Mouse (Mus musculus) liver, adult (tissue): ENCODE results near the gene Fos.

ENCODE experiments used
- GATA4 ChIP-seq: IDR thresholded peaks from 2 replicates; pipeline ENCODE4 v1.6.1; 2014; ENCODE audit warnings: mild to moderate bottlenecking, low read length; ENCODE audit not compliant: insufficient replicate concordance

The Fos gene

GRCm38 (mm10) chr12:85474298-85475231, 875 bp downstream of the Fos start:
- no peak for TF ChIP-seq GATA4

GRCm38 (mm10) chr12:85475232-85475919, 1.7 kb downstream of the Fos start:
- TF ChIP-seq GATA4 = no peak

GRCm38 (mm10) chr12:85475920-85476828, 2.5 kb downstream of the Fos start:
- no peak for TF ChIP-seq GATA4

GRCm38 (mm10) chr12:85477219-85477618, 3.5 kb downstream of the Fos start:
- no peak for TF ChIP-seq GATA4

GRCm38 (mm10) chr12:85477804-85478203, 4.1 kb downstream of the Fos start:
- TF ChIP-seq GATA4 = no peak

GRCm38 (mm10) chr12:85478696-85479095, 5.0 kb downstream of the Fos start:
- TF ChIP-seq GATA4 = no peak

GRCm38 (mm10) chr12:85479190-85479589, 5.5 kb downstream of the Fos start:
- no peak for TF ChIP-seq GATA4

- TF ChIP-seq GATA4 = no peak
Measured at GRCm38 (mm10) chr12:85483155-85483554, 9.5 kb downstream of the Fos start.

GRCm38 (mm10) chr12:85484655-85485054, 11.0 kb downstream of the Fos start:
- TF ChIP-seq GATA4 = no peak

GRCm38 (mm10) chr12:85485890-85486765, 12.4 kb downstream of the Fos start:
- no peak for TF ChIP-seq GATA4

GRCm38 (mm10) chr12:85486766-85487069, 13.0 kb downstream of the Fos start:
- TF ChIP-seq GATA4 = no peak

GRCm38 (mm10) chr12:85487545-85488141, 14.0 kb downstream of the Fos start:
- no peak for TF ChIP-seq GATA4

- no peak for TF ChIP-seq GATA4
Measured at GRCm38 (mm10) chr12:85489232-85489886, 15.7 kb downstream of the Fos start.
